Mouse (Mus musculus) lung, postnatal 14 days (tissue): ENCODE measurements around the gene Vmn1r28.
"Not testable (repeated sequence)": the region's sequence is repeated elsewhere in the genome, so short reads cannot be mapped to it uniquely, and the experiment has no call there.

Experiments
- DNase-seq: peaks from one replicate; pipeline ENCODE4 v3.0.0; 2021

The Vmn1r28 gene

DNA sequence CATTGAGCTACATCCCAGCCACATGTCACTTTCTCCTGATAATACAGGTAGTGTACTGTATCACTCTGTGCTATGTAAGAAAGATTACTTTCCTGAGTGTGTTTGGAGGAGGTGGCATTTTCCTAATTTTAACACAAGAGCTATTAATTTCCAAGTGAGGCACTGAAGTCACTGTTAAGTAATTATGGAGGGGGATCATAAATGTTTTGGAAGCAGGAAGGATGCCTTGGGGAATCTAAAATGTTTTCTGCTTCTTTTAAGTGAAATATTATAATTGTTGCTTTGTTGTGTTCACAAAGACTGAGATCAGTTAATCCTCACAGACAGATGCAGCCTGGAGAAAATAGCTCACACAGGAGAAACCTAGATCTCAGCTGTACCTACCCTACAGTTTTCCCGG is at the start of gene Vmn1r28:
Vmn1r28 (plus strand) TSS at position 301 of the 400 bp plus-strand sequence.
- no peak for DNase-seq

DNA sequence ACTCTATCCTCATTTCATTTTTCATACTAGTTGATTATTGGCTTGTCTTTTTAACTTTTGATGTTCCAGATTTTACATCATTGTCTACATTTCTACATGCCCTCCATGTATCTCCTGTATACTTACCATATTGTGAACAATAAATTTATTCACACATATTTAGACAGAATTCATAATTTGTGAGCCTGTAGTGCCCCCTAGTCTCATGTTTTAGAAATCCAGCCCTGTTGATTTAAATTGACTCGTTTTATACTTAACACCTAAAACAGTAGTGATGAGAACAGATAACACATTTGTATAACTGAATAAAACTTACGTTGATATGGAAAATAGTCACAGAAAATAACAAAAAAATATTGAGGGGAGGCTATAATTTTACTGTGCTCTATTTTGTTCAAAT is 45.7 kb upstream of the Vmn1r28 start:
- DNase-seq, result no peak

DNA sequence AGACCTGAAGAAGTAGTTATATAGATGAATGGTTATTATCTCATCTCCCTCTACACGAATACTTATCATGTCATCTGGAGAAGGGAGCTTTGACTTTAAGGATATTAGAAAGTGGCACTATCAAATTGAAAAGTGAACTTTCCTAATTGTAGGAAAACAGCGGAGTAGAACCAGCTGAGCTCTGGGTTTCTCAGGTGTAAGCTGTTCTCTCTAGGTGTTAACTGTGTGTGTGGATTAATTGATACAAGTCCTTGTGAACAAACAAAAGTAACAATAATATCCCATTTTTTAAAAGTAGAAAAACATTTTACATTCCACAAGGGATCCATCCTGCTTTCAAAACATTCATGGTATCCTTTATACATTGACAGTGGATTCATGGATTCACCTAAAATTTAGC is 43.1 kb upstream of the Vmn1r28 start, which contains the start of gene Vmn1r27:
Vmn1r27 (minus strand) TSS at position 101 of the 400 bp plus-strand sequence.
- DNase-seq, result no peak

DNA sequence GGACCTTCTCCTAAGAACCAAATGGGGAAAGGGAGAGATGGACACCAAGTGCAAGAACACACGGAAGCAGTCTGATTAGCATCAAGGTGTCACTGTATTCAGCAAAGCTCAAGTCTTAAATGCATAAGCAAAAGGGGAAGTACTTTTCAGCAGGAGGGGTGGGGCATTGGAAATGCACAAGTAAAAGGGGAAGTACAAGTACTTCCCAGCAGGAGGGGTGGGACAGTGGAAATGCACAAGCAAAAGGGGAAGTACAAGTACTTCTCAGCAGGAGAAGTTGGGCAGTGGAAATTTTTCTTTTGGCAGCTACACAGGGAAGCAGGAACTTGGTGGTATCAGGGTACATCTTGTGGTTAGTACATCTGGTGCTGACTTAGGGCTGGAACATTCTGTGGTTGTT is 17.8 kb downstream of the Vmn1r28 start:
- not testable (repeated sequence) for DNase-seq

DNA sequence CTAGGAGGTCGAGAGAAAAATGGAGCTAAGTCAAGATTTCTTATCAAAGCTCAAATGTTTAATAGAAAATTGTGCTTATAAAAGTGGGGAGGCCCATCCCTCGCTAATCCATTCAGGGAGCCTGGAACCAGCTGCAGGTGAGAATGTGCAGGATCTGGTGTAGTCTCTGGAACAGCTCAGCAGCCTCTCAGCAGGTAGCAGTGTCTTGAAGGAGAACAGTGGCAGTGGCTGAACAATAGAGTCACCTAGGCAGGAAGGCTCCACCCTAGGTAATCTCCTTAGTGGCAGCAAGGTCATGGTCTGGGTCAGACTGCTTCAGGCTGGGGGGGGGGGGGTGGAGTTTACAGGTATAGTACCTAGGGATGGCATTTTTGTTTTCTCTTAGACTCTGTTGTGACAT is 30.4 kb downstream of the Vmn1r28 start:
- DNase-seq, result no peak

DNA sequence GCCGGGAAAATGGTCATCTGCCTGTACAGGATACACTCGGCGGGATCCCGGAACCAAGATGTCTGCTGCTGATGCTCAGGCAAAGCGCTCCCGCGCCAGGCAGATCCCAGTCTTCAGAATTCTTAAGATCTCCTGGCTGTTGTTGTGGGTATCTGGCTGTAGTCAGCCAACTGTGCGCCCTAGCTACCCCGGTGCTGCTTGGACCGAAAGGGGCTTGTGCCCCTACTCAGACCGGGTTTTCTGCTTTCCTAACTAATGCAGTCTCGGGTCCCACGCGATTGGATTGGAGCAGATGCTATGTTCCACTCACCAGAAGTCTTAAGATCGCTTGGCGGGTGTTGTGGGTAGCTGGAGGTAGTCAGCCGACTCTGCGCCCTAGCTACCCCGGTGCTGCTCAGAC is 36.7 kb downstream of the Vmn1r28 start:
- not testable (repeated sequence) for DNase-seq

DNA sequence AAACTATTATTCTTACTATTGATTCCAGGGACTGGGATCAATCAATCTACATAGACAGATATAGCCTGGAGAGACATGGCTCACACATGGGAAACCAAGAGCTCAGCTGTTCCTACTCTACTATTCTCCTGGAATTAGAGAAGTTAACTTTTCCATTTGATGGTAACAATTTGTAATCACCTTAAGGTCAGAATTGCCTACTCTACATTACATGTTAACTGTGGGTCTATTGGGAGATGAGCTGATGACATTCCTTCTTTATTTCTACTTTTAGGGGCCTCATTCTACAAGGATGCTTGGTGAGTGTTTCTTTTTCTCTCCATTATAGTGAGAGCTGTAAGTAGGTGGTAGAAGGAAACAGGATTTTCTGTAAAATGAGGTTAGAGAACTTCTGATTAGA is 39.4 kb downstream of the Vmn1r28 start, which contains the start of gene Vmn1r29:
Vmn1r29 (plus strand) TSS at position 301 of the 400 bp plus-strand sequence.
- no peak for DNase-seq
